Mouse (Mus musculus) adipose tissue, adult 10 weeks (tissue): ENCODE results near the gene Lmod3. TPM values are rescaled to one million over a fixed set of nuclear protein-coding genes. Genes with fewer than 3 reads are reported as not detected.

Source experiments
- polyA plus RNA-seq: library from polyadenylated mRNA; stranded (reverse); fragments of 350-450 nt; fragmentation: Illumina TruSeq; extraction: RNeasy Lipid Tissue Mini Kit (QIAGEN cat#74804); gene quantifications from one replicate; pipeline ENCODE4 v1.2.3, GENCODE M21; 2014; ENCODE audit warnings: low read depth, low replicate concordance

Lmod3 gene
- not detected for polyA plus RNA-seq

DNA sequence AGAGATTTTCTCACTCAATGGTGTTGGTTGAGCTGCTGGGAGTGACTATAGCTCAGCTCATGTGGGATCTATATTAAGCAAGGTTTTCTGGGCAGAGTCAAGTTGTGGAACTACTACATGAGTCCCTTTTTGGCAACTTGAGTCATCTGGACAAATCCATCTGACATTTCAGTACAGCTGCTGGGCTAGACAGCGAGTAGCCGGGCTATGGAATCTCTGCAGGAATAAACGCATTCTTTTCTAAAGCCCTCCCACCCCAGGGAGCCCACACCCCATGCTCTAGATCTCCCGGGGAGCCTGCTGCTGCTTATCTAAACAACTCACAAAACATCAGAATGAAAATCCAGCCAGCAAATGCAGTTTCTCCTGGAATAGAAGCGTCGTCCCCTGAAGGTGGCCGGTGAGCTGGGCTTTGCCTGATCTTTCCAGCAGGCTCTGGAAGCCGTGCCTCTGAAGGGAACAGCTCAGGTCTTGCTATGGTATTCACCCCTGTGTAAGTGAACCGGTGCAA, at the start of gene Lmod3:
TSS of gene Lmod3 (minus strand) at position 49 of the 511 bp plus-strand sequence.

DNA sequence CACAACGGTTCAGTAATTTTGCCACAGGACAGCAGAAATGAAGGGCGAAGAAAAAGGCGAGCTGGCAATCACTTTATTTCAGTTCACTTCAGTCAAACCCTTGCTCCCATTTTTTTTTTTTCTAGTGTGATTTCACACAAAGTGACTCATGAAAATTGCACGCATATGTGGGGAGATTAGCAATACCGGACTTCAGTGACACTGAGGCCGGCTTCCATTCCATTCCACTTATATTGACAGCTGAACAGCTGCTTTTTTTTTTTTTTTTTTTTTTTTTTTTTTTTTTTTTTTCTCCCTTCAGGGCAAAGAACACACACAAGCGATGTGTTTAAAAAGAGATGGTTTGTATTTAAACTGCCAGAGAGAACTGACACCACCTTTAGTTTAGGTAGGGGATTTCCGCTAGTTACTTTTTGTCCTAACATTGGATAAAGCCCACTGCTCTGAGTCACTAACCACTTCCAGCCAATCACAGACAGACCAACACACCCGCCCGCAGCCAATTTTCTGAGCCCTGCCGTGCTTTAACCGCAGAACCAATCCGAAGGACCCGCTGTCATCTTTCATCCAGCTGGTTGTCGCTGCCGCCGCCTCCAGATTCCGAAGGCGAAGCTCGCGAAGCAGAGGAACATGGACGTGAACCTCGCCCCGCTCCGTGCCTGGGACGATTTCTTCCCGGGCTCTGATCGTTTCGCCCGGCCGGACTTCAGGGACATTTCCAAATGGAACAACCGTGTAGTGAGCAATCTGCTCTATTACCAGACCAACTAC, 42.2 kb downstream of the Lmod3 start, which contains the start of gene Arl6ip5:
TSS of gene Arl6ip5 (plus strand) at position 499 of the 771 bp plus-strand sequence.

DNA sequence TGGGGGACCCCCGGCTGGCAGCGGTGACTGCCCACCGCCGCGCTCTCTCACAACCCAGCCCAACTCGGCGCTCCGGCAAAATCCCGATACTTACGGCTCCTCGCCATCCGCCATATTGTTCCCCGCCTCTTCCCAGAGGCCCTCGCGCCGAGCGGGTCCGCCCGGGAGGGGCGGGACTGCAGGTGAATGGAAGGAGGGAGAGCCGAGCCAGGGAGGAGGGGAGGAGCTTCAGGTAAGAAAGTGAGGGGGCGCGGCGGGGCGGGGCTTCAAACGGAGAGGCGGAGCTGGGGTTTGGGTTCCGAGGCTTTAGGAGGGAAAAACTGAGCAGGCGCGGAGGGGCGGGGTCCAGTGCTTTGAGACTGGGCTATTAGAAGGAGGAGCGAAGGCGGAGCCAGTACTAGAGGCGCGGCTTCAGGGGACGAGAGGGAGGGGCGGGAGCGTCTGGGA, 47.1 kb downstream of the Lmod3 start, which contains the start of gene Uba3:
TSS of gene Uba3 (minus strand) at position 209 of the 447 bp plus-strand sequence.

Other genes starting within 250 kb of the Lmod3 start
- not detected for gene Fam19a4, start 192.3 kb downstream of the Lmod3 start, polyA plus RNA-seq
- gene Eogt, start 103.6 kb downstream of the Lmod3 start, polyA plus RNA-seq, result 12.0 TPM
- gene Tmf1, start 73.6 kb downstream of the Lmod3 start, polyA plus RNA-seq, result 23.9 TPM
- gene Uba3, start 47.1 kb downstream of the Lmod3 start, polyA plus RNA-seq, result 43.9 TPM
- gene Arl6ip5, start 42.1 kb downstream of the Lmod3 start, polyA plus RNA-seq, result 72.7 TPM